Mouse (Mus musculus) hindbrain, embryonic 15.5 days (tissue): Measurements from ENCODE around the gene Alox15. TPM values are rescaled to one million over a fixed set of nuclear protein-coding genes. Genes with fewer than 3 reads are reported as not detected.

ENCODE experiments used
- ATAC-seq: fragments of 200-750 bp; cut with Nextera tagmentation; 2 replicates; pipeline ENCODE4 v1.8.0; 2017; ENCODE audit warnings: low read depth, moderate number of reproducible peaks, moderate TSS enrichment; ENCODE audit not compliant: low FRiP score
- H3K27ac ChIP-seq: fragments of 300-500 bp; sonication (generic); replicated peaks from 2 replicates; pipeline ENCODE4 v1.5.1; 2015; ENCODE audit warnings: mild to moderate bottlenecking, inconsistent platforms
- H3K27me3 ChIP-seq: fragments of 300-500 bp; sonication (generic); 2 replicates; pipeline ENCODE4 v1.6.1; 2015; ENCODE audit warnings: control low read depth, inconsistent platforms
- H3K36me3 ChIP-seq: fragments of 300-500 bp; sonication (generic); 2 replicates; pipeline ENCODE4 v1.6.1; 2015; ENCODE audit warnings: control low read depth, inconsistent platforms
- H3K4me1 ChIP-seq: fragments of 300-500 bp; sonication (generic); replicated peaks from 2 replicates; pipeline ENCODE4 v1.6.1; 2015; ENCODE audit warnings: control low read depth, inconsistent platforms
- H3K4me2 ChIP-seq: fragments of 300-500 bp; sonication (generic); 2 replicates; pipeline ENCODE4 v1.6.1; 2015; ENCODE audit warnings: moderate library complexity, mild to moderate bottlenecking, inconsistent platforms
- H3K4me3 ChIP-seq: fragments of 300-500 bp; sonication (generic); 2 replicates; pipeline ENCODE4 v1.5.1; 2015; ENCODE audit warnings: mild to moderate bottlenecking, inconsistent platforms
- H3K9ac ChIP-seq: fragments of 300-500 bp; sonication (generic); 2 replicates; pipeline ENCODE4 v1.6.1; 2015; ENCODE audit warnings: inconsistent platforms
- H3K9me3 ChIP-seq: fragments of 300-500 bp; sonication (generic); 2 replicates; pipeline ENCODE4 v1.6.1; 2016; ENCODE audit warnings: control low read depth, inconsistent platforms
- WGBS: fragments of 180-500 bp; shearing (Covaris S2); methylation state at CpG from one replicate; pipeline ENCODE4 v1.1.7; 2015; 5-methylcytosine and 5-hydroxymethylcytosine counted together
- polyA plus RNA-seq: library from polyadenylated mRNA; unstranded; fragments of >200 nt; fragmentation: Nextera tagmentation; extraction: Ambion mirVana; gene quantifications from 2 replicates; pipeline ENCODE4 v1.2.1, GENCODE M21; 2015

Gene Alox15
- polyA plus RNA-seq, 1 experiment from 2014 or later = not detected

DNA sequence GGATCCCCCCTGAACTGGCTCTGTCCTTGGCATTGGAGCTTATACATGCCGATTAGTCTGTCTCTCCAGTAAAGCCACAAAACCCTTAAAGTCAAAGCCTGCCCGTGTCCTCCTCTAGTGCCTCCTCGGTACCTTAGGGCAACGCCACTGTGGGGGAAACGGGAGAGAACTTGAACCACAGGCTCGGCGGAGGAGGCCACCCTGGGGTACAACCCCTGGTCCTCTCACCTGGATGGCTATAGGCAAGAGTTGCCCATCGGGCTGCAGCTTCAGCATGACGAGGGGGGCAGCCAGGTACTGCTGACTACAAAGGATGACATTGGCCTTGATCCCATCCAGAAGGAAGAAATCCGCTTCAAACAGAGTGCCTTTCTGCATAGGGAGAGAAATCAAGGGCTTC, 4.0 kb downstream of the Alox15 start:
- H3K9ac ChIP-seq = no peak overlapping the region
- no peaks in the 10 kb centered on the region for H3K9me3 ChIP-seq
- 85% methylated on average over 10 of the region's 10 CpGs for WGBS
- no peak for ATAC-seq
- H3K27ac ChIP-seq = no peak overlapping the region
- no peaks in the 10 kb centered on the region for H3K36me3 ChIP-seq
- peaks cover 25% of the 10 kb centered on the region for H3K27me3 ChIP-seq
- no peak overlapping the region for H3K4me2 ChIP-seq
- no peak overlapping the region for H3K4me3 ChIP-seq
- H3K4me1 ChIP-seq = peaks cover 11% of the 10 kb centered on the region

DNA sequence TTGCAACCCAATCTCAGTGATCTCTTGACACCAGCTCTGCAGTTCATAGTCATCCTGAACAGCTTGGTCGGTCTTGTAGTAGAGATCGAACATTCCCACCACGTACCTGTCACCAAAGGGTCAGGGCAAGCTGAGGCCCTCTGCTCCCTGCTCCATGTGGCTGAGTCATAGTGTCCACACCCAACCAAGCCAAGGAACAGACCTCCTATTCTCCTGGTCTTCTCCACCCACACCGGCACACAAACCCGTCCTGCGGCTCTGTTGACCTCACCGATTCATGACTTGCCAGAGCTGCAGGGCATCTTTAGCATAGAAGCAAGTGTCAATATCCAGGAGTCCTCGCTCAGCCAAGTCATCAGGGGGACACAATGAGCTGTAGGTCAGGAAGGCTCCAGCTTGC, 6.3 kb downstream of the Alox15 start:
- no peaks in the 10 kb centered on the region for H3K4me1 ChIP-seq
- H3K9ac ChIP-seq = no peak overlapping the region
- no peak overlapping the region for H3K4me3 ChIP-seq
- peaks cover 7% of the 10 kb centered on the region; the same call in 1 of the 2 replicates for H3K27me3 ChIP-seq
- ATAC-seq = no peak
- H3K9me3 ChIP-seq = no peaks in the 10 kb centered on the region
- no peaks in the 10 kb centered on the region for H3K36me3 ChIP-seq
- H3K27ac ChIP-seq = no peak overlapping the region
- H3K4me2 ChIP-seq = no peak overlapping the region
- 96% methylated on average over 8 of the region's 8 CpGs for WGBS

DNA sequence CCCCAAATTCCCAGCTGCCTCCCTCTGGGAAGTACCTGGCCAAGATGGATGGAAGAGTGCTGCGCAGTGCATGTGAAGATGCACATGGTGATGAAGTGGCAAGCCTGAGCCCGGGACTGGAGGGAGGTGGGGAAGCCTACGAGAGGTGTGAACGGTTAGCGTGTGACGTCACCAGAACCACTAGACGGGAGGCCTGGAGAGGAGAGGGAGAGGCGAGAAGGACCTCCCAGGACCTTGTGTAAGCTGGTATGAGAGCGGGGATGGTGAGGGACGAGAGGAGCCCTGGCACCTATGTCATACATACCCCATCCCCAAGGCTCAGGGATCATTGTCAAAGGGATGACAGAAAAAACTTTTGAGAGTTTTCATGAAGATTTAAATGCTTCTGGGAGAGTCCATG, 6.8 kb downstream of the Alox15 start:
- no peak overlapping the region for H3K4me2 ChIP-seq
- no peak overlapping the region for H3K27ac ChIP-seq
- H3K4me1 ChIP-seq = no peaks in the 10 kb centered on the region
- no peak for ATAC-seq
- no peaks in the 10 kb centered on the region for H3K36me3 ChIP-seq
- 89% methylated on average over 10 of the region's 10 CpGs for WGBS
- no peak overlapping the region for H3K9ac ChIP-seq
- no peaks in the 10 kb centered on the region for H3K9me3 ChIP-seq
- H3K27me3 ChIP-seq = peaks cover 3% of the 10 kb centered on the region; the same call in 1 of the 2 replicates
- H3K4me3 ChIP-seq = no peak overlapping the region

DNA sequence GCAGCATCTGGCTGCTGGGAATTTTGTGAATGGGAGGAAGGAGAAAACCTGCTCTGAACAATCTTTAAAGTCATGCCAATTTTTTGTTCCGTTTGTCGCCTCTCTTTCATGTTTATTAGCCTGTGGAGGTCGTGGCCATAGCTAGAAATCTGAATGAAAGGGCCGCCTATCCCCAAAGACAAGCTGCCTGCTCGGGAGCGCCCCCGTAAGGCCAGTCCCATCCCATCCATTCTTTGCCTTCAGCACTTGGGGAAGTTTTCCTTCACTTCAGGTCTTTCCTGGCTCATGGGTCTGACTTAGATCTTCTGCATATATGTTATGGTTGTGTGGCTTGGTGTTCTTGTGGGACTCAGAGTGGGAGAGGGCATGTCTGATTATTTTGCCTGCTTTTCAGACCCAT, 12.3 kb downstream of the Alox15 start:
- no peak overlapping the region for H3K4me2 ChIP-seq
- 38% methylated on average over 7 of the region's 7 CpGs for WGBS
- H3K9me3 ChIP-seq = no peaks in the 10 kb centered on the region
- no peak overlapping the region for H3K4me3 ChIP-seq
- no peak overlapping the region for H3K27ac ChIP-seq
- H3K27me3 ChIP-seq = 0 out of 2 replicates have a peak, but pooled peaks cover 5% of the 10 kb centered on the region
- ATAC-seq = no peak
- H3K4me1 ChIP-seq = no peaks in the 10 kb centered on the region
- no peak overlapping the region for H3K9ac ChIP-seq
- no peaks in the 10 kb centered on the region for H3K36me3 ChIP-seq

DNA sequence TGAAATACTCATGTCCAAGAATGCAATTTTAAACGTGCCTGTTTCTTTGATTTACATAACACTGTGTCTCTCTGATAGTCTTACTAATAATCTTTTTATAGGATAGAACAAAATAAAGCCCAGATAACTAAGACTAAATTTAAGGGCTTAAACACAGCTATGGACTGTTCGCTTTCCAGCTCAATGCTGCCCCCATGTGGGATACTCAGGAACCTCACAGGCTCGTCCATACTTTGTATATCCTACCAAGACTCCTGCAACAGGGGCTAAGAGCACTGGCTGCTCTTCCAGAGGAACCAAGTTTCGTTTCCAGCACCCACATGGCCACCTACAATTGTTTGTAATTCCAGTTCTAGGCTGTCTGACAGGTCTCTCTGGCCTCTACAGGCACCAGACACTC, 17.4 kb downstream of the Alox15 start:
- Histone ChIP-seq H3K27me3 (0 out of 2 replicates have a peak, but pooled peaks cover 5% of the 10 kb centered on the region), H3K4me2 (no peak overlapping the region), H3K4me1 (no peaks in the 10 kb centered on the region), H3K27ac (no peak overlapping the region), H3K36me3 (no peaks in the 10 kb centered on the region), H3K9me3 (no peaks in the 10 kb centered on the region), H3K9ac (no peak overlapping the region), H3K4me3 (no peak overlapping the region)
- WGBS = 35% methylated on average over 4 of the region's 4 CpGs
- 0 out of 2 replicates have a peak, but pooled peaks have one; percentile 61 for ATAC-seq

DNA sequence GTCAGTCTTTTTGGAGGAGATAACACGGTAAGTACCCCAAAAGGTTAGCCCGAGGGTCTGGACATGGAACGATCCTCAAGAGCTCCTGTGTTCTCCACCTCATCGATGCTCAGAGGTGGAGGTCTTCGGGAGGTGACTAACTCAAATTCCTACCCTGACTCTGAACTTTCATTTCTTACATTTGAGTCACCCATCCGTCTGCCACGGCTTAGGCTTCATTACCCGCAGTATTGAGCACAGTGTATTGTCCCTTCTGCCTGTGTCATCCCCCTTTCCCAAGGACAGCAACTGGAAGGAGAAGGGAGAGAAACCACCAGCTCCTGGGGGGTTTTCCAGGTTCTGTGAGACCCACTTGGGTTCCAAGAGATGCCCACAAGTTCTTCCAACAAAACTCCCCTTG, 27.1 kb downstream of the Alox15 start:
- Histone ChIP-seq H3K4me1 (peaks cover 8% of the 10 kb centered on the region; the same call in 1 of the 2 replicates), H3K4me3 (no peak overlapping the region), H3K9me3 (no peaks in the 10 kb centered on the region), H3K4me2 (no peak overlapping the region), H3K27me3 (peaks cover 26% of the 10 kb centered on the region), H3K9ac (no peak overlapping the region), H3K27ac (no peak overlapping the region), H3K36me3 (no peaks in the 10 kb centered on the region)
- ATAC-seq = no peak
- 88% methylated on average over 8 of the region's 8 CpGs for WGBS

DNA sequence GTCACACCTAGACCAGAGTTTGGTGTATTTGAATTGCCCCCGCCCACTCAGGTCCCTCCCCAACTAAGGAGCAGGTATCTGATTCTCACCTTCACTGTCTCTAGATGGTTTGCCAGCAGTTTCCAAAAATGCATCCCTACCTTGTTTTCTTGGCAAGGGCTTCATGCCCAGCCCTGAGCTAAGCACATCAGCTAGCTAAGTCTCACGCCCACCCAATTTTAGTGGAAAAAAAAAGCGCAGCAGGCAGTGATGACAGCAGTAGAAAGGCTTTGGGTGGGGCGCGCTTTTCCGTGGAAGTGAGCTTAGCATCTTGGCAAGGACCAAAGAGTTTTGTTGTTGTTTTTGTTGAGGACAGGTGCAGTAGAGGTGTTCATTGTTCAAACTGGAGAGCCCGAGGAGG, 29.3 kb downstream of the Alox15 start, which contains the start of gene Alox12e:
Alox12e (minus strand) TSS at position 101 of the 400 bp plus-strand sequence.
- Histone ChIP-seq H3K4me2 (peak within 1 kb of the TSS; percentile 33), H3K4me1 (peaks cover 8% of the 10 kb centered on the region; the same call in 1 of the 2 replicates), H3K27ac (no peak within 1 kb of the TSS), H3K9ac (no peak within 1 kb of the TSS), H3K4me3 (no peak within 1 kb of the TSS), H3K9me3 (no peaks in the 10 kb centered on the region), H3K36me3 (no peaks in the 10 kb centered on the region), H3K27me3 (peaks cover 31% of the 10 kb centered on the region)
- no peak for ATAC-seq
- WGBS = 30% methylated on average over 7 of the region's 7 CpGs

DNA sequence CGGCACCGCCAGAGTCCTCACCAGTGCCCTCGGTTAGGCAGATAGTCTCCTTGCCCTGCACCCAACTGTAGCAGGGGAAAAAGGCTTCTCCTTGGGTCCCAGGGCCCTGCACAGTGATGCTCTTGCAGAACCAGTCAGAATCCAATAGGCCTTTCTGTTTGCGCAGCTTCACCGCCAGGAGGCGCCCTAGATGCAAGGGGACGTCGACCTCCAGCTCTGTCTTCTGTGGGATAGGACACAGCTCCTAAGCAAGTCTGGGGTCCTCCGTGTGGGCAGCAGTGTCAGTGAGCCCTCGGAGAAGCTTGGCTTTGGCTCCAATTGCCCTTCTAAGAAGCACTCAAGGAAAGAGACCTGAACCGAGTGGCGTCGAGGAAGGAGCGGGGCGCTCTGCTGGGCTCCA, 30.2 kb downstream of the Alox15 start:
- no peaks in the 10 kb centered on the region for H3K36me3 ChIP-seq
- 1% methylated on average over 15 of the region's 15 CpGs for WGBS
- peaks cover 31% of the 10 kb centered on the region for H3K27me3 ChIP-seq
- peak overlapping the region; percentile 33 for H3K4me2 ChIP-seq
- no peak overlapping the region for H3K27ac ChIP-seq
- no peak overlapping the region for H3K9ac ChIP-seq
- H3K4me1 ChIP-seq = peaks cover 8% of the 10 kb centered on the region; the same call in 1 of the 2 replicates
- H3K4me3 ChIP-seq = no peak overlapping the region
- H3K9me3 ChIP-seq = no peaks in the 10 kb centered on the region
- no peak for ATAC-seq

DNA sequence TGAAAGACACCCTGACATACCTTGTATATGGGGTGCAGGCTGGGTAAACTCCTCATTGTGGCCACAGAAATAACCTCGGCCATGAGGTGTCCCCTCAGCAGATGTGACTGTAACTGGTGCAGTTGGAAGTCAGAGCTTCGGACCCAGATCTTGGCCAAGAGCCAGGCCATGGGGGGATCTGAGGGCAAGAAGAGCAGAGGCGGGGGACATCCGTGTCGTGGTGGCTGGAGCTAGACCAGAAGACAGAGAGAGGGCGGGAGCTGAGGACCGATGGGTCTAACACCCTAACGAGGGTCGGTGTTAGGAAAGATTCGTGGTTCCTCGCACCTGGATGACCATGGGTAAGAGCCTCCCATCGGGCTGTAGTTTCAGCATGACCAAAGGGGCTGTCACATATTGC, 32.2 kb downstream of the Alox15 start:
- H3K9ac ChIP-seq = no peak overlapping the region
- H3K4me1 ChIP-seq = peaks cover 8% of the 10 kb centered on the region; the same call in 1 of the 2 replicates
- no peak for ATAC-seq
- H3K27ac ChIP-seq = no peak overlapping the region
- H3K4me3 ChIP-seq = no peak overlapping the region
- WGBS = 86% methylated on average over 12 of the region's 12 CpGs
- H3K4me2 ChIP-seq = no peak overlapping the region
- no peaks in the 10 kb centered on the region for H3K36me3 ChIP-seq
- H3K9me3 ChIP-seq = no peaks in the 10 kb centered on the region
- peaks cover 31% of the 10 kb centered on the region for H3K27me3 ChIP-seq

DNA sequence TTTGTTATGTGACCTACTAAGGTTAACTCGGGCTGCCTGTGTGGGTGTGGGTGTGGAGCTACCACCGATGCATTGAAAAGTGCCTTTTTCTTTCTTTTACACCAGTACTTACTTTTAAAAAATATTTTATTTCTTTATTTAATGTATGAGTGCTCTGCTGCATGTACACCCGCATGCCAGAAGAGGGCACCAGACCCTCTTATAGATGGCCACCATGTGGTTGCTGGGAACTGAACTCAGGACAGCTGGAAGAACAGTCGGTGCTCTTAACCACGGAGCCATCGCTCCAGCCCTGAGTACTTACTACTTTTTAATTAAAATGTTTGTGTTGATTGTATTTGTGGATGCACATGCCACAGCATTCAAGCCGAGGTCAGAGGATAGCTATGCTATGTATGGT, 38.0 kb downstream of the Alox15 start:
- Histone ChIP-seq H3K4me1 (no peaks in the 10 kb centered on the region), H3K36me3 (no peaks in the 10 kb centered on the region), H3K27ac (no peak overlapping the region), H3K4me2 (no peak overlapping the region), H3K9ac (no peak overlapping the region), H3K4me3 (no peak overlapping the region), H3K9me3 (no peaks in the 10 kb centered on the region), H3K27me3 (no peaks in the 10 kb centered on the region)
- 43% methylated on average over 7 of the region's 7 CpGs for WGBS
- ATAC-seq = no peak

DNA sequence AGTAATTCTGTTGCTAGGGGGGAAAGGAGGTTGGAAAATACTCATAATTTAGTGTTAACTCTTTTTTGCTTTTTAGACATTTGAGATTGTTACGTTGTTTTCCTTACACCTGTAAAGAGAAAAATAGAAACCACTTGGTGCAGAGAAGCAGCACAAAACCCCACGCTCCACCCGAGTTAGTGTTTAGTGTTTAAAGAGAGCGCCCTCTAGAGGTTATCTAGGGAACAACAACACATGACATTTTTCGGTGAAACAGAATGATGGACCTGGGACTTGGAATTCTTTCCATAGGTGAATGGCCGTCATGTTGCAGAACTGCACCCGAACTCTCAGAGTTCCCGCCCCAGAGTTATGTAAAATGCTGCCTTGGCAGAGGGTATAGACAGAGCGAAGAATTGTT, 42.5 kb downstream of the Alox15 start:
- WGBS = 30% methylated on average over 9 of the region's 9 CpGs
- no peak for ATAC-seq
- Histone ChIP-seq H3K27ac (no peak overlapping the region), H3K36me3 (no peaks in the 10 kb centered on the region), H3K9me3 (no peaks in the 10 kb centered on the region), H3K27me3 (no peaks in the 10 kb centered on the region), H3K4me1 (no peaks in the 10 kb centered on the region), H3K4me3 (no peak overlapping the region), H3K4me2 (no peak overlapping the region), H3K9ac (no peak overlapping the region)

DNA sequence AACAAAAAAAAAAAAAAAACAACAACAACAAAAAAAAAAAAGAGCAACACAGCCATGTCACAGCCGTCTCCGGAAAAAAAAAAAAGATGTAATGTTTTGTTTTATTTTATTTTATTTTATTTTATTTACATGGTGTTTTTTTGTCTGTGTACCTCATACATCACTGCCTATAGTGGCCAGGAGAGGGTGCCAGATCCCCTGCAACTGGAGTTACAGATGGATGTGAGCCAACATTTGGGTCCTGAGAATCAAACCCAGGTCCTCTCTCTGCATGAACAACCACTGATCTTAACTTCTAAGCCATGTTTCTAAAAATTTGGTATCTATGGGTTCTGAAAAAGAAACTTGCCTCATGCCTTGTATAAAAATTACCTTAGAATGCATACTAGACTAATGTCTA, 43.5 kb downstream of the Alox15 start:
- no peaks in the 10 kb centered on the region for H3K36me3 ChIP-seq
- H3K9ac ChIP-seq = no peak overlapping the region
- no peak for ATAC-seq
- H3K27ac ChIP-seq = no peak overlapping the region
- H3K27me3 ChIP-seq = no peaks in the 10 kb centered on the region
- no peak overlapping the region for H3K4me2 ChIP-seq
- H3K4me1 ChIP-seq = no peaks in the 10 kb centered on the region
- 92% methylated on average over 2 of the region's 2 CpGs for WGBS
- H3K4me3 ChIP-seq = no peak overlapping the region
- H3K9me3 ChIP-seq = no peaks in the 10 kb centered on the region

DNA sequence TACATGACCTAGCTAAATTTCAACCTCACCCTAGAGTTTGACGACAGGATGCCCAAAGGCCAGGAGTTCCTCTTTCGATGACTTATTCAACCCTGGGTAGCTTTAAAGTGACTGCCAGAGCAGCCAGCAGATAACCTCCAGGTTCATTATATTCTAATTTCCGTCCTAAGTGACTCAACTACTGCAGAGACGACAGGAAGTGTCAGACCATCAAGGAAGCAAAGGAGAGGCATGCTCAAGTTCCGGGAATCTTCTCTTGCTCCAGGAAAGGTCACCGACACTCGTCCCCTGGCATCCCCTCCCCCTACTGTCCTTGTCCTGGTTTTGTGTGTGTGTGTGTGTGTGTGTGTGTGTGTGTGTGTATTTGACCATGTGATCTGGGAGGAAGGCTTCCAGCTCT, 45.7 kb downstream of the Alox15 start:
- Histone ChIP-seq H3K4me3 (no peak overlapping the region), H3K36me3 (no peaks in the 10 kb centered on the region), H3K9me3 (no peaks in the 10 kb centered on the region), H3K9ac (no peak overlapping the region), H3K4me1 (no peaks in the 10 kb centered on the region), H3K27me3 (no peaks in the 10 kb centered on the region), H3K27ac (no peak overlapping the region), H3K4me2 (no peak overlapping the region)
- 65% methylated on average over 7 of the region's 7 CpGs for WGBS
- ATAC-seq = no peak
